9 mouse cellular contexts compared by ENCODE assay signal in genomic region chr15:9132693-9133443, GRCm38 (mm10). TPM values are rescaled to one million over a fixed set of nuclear protein-coding genes. Genes with fewer than 3 reads are reported as not detected.
DNase-seq lines count a peak whose midpoint lies in the region; ATAC-seq and TF ChIP-seq lines count a peak whose summit lies in the region.
"Had no signal": no experiment of that assay in that cellular context is flagged by ENCODE, and none has a peak within 500 bp of the region (broad histone marks: within the 10 kb centered on the region; RNA-seq: fewer than 3 reads in every experiment).

No protein-coding gene starts in this region.

- no peak for DNase-seq in heart, postnatal 25 days (ENCODE audit: low spot score)
- DNase-seq in 3T3-L1 (ENCODE audit: low read depth, low spot score) (peak; percentile 26), adipocyte (ENCODE audit: low spot score) (peak; percentile 28)
- DNase-seq in heart, postnatal 14 days, result peak; percentile 15 to 29
- no peak for DNase-seq in thymus, postnatal 4 days
- no peak for DNase-seq in left cerebral cortex, adult 2 months (ENCODE audit: extremely low spot score in 1 of 2, low spot score in 2 of 2)
- DNase-seq in spleen, postnatal 10 days (ENCODE audit: low spot score in 2 of 2), result no peak

- no peak overlapping the region for H3K4me3 ChIP-seq in heart, embryonic 16.5 days (ENCODE audit: low read length)
- no peak overlapping the region for H3K4me3 ChIP-seq in left cerebral cortex, adult 2 months
- H3K4me3 ChIP-seq: midbrain, embryonic 12.5 days had no signal

- no peak overlapping the region for H3K4me2 ChIP-seq in heart, embryonic 16.5 days (ENCODE audit: low read depth, low read length)
- H3K4me2 ChIP-seq: midbrain, embryonic 12.5 days had no signal

- intact Hi-C loops in heart, postnatal 25 days (cut with DNase I), result no loop called here
- intact Hi-C loops in heart, postnatal 14 days (cut with DNase I), result no loop called here
- intact Hi-C loops in left cerebral cortex, adult 2 months (cut with DNase I), result no loop called here

- H3K36me3 ChIP-seq in heart, embryonic 16.5 days (ENCODE audit: control insufficient read depth, insufficient read depth), result peaks cover 28% of the 10 kb centered on the region

- H3K27me3 ChIP-seq in heart, embryonic 16.5 days (ENCODE audit: control insufficient read depth, insufficient read depth, low read length), result no peaks in the 10 kb centered on the region
- H3K27me3 ChIP-seq: midbrain, embryonic 12.5 days had no signal

- no peaks in the 10 kb centered on the region for H3K9me3 ChIP-seq in heart, embryonic 16.5 days (replicated peaks; ENCODE audit: control insufficient read depth, low read length)
- H3K9me3 ChIP-seq: midbrain, embryonic 12.5 days had no signal

- no peak for ATAC-seq in heart, embryonic 16.5 days (replicated peaks; ENCODE audit: extremely low read depth, insufficient read depth, low FRiP score)

- 77% methylated on average over 13 of the region's 13 CpGs for WGBS in heart, embryonic 16.5 days

- 0 out of 2 replicates have a peak overlapping the region, but pooled peaks have one; percentile 66 for H3K27ac ChIP-seq in heart, embryonic 16.5 days (ENCODE audit: low read length)
- no peak overlapping the region for H3K27ac ChIP-seq in left cerebral cortex, adult 2 months
- H3K27ac ChIP-seq: midbrain, embryonic 12.5 days had no signal

- H3K9ac ChIP-seq in heart, embryonic 16.5 days (ENCODE audit: low read length), result no peak overlapping the region
- H3K9ac ChIP-seq: midbrain, embryonic 12.5 days had no signal

- peaks cover 7% of the 10 kb centered on the region for H3K4me1 ChIP-seq in heart, embryonic 16.5 days (ENCODE audit: control insufficient read depth, insufficient read depth, low read length)

- TF ChIP-seq CTCF in left cerebral cortex, adult 2 months (IDR thresholded peaks at IDR 0.05), result no peak

RNA-seq across cellular contexts. Expression of gene Lmbrd2, which starts 7.5 kb away (rescaled TPM):
- 1.7 and 2.3 TPM in 2 replicates for polyA plus RNA-seq in heart, embryonic 16.5 days (2015; fragmentation: Nextera tagmentation; extraction: Ambion mirVana)
- 10 to 100 TPM; 10.8 to 12.7 TPM for total RNA-seq in heart, postnatal 25 days (2021)
- total RNA-seq in heart, postnatal 14 days (2021), result 10 to 100 TPM; 11.5 to 12.3 TPM
- total RNA-seq in left cerebral cortex, adult 2 months (2021), result 10 to 100 TPM; 64.0 to 72.3 TPM

RNA-seq across cellular contexts. Expression of gene Skp2, which starts 22.4 kb away (rescaled TPM):
- 21.1 and 21.8 TPM in 2 replicates for polyA plus RNA-seq in heart, embryonic 16.5 days (2015; fragmentation: Nextera tagmentation; extraction: Ambion mirVana)
- total RNA-seq in heart, postnatal 25 days (2021), result 1 to 10 TPM in 1 of 2 experiments, under 1 TPM in 1; 0.88 to 1.3 TPM
- total RNA-seq in heart, postnatal 14 days (2021), result 1 to 10 TPM; 1.5 to 2.3 TPM
- 1 to 10 TPM; 5.0 to 5.5 TPM for total RNA-seq in left cerebral cortex, adult 2 months (2021)

Comparison
In these comparisons a context has a peak if more than half of its experiments do, and no peak if none do; other contexts are left out.
1. DNase-seq: peak in 3T3-L1 (single experiment), adipocyte (single experiment) and heart, postnatal 14 days (2 of 2); none in heart, postnatal 25 days (single experiment), thymus, postnatal 4 days (single experiment), left cerebral cortex, adult 2 months (0 of 2) and spleen, postnatal 10 days (0 of 2).
2. RNA of gene Lmbrd2, which starts 7.5 kb away (total RNA-seq): 64.0 to 72.3 TPM in left cerebral cortex, adult 2 months; 10.8 to 12.7 TPM in heart, postnatal 25 days and 11.5 to 12.3 TPM in heart, postnatal 14 days; every median in the first group is over 4 times any median in the second.